ENCODE assay signal across 8 mouse cellular contexts in genomic region chr2:122765794-122766145, GRCm38 (mm10). TPM values are rescaled to one million over a fixed set of nuclear protein-coding genes. Genes with fewer than 3 reads are reported as not detected.
DNase-seq lines count a peak whose midpoint lies in the region; ATAC-seq and TF ChIP-seq lines count a peak whose summit lies in the region.

No protein-coding gene starts in this region.

- intact Hi-C loops in heart, adult 2 months (cut with DNase I): no loop called here
- intact Hi-C loops in heart, postnatal 25 days (cut with DNase I): no loop called here

- H3K36me3 ChIP-seq in heart, adult 2 months (ENCODE audit: control insufficient read depth, insufficient read depth, low read length): peaks cover 12% of the 10 kb centered on the region
- H3K36me3 ChIP-seq in forebrain, embryonic 11.5 days (ENCODE audit: control insufficient read depth, insufficient read depth, low read length): no peaks in the 10 kb centered on the region
- no peaks in the 10 kb centered on the region for H3K36me3 ChIP-seq in liver, embryonic 13.5 days

- no peak for ATAC-seq in forebrain, embryonic 11.5 days (replicated peaks; ENCODE audit: low FRiP score)
- no peak for ATAC-seq in liver, embryonic 13.5 days (ENCODE audit: low read depth)
- ATAC-seq in megakaryocyte progenitor cell, adult 5-6 weeks (replicated peaks; ENCODE audit: poor library complexity): no peak

- TF ChIP-seq EP300 in heart, adult 2 months (IDR thresholded peaks at IDR 0.05; ENCODE audit: insufficient read depth, low read depth, low read length): no peak

- H3K9me3 ChIP-seq in forebrain, embryonic 11.5 days (ENCODE audit: control insufficient read depth, low read length): no peaks in the 10 kb centered on the region
- H3K9me3 ChIP-seq in liver, embryonic 13.5 days (replicated peaks): no peaks in the 10 kb centered on the region

- peak overlapping the region; percentile 73 for H3K4me3 ChIP-seq in heart, adult 2 months
- peak overlapping the region; percentile 32; the same call in 1 of the 2 replicates for H3K4me3 ChIP-seq in forebrain, embryonic 11.5 days (ENCODE audit: low read depth, low read length)
- peak overlapping the region; percentile 53 for H3K4me3 ChIP-seq in liver, embryonic 13.5 days (replicated peaks)

- peaks cover 2% of the 10 kb centered on the region; the same call in 1 of the 2 replicates for H3K79me2 ChIP-seq in heart, adult 2 months (replicated peaks; ENCODE audit: control insufficient read depth, insufficient read depth, low read length)

- no peak for TF ChIP-seq POLR2A in heart, adult 2 months (IDR thresholded peaks at IDR 0.05; ENCODE audit: insufficient read depth, low read depth, low read length)

- H3K27me3 ChIP-seq in heart, adult 2 months (ENCODE audit: control insufficient read depth, insufficient read depth, low read length): no peaks in the 10 kb centered on the region
- 0 out of 2 replicates have a peak, but pooled peaks cover 2% of the 10 kb centered on the region for H3K27me3 ChIP-seq in forebrain, embryonic 11.5 days (ENCODE audit: control insufficient read depth, insufficient read depth, low read length)
- H3K27me3 ChIP-seq in liver, embryonic 13.5 days: peaks cover 30% of the 10 kb centered on the region

- no peak for TF ChIP-seq CTCF in heart, adult 2 months (IDR thresholded peaks at IDR 0.05)

- WGBS in heart, adult 2 months: 47% methylated on average over 3 of the region's 3 CpGs
- 24% methylated on average over 3 of the region's 3 CpGs for WGBS in forebrain, embryonic 11.5 days
- WGBS in liver, embryonic 13.5 days (ENCODE audit: insufficient replicate concordance): 25% methylated on average over 3 of the region's 3 CpGs

- DNase-seq in heart, adult 2 months: no peak
- no peak for DNase-seq in heart, postnatal 25 days (ENCODE audit: low spot score)
- DNase-seq in 3T3-L1 (ENCODE audit: low read depth, low spot score): peak; percentile 25
- no peak for DNase-seq in forebrain, embryonic 11.5 days (ENCODE audit: low spot score)
- DNase-seq in liver, embryonic 13.5 days: no peak
- no peak for DNase-seq in cerebellum, postnatal 10 days
- no peak for DNase-seq in Muller cell, postnatal 12 days (ENCODE audit: inconsistent ontology term)

- H3K4me2 ChIP-seq in forebrain, embryonic 11.5 days (ENCODE audit: low read depth, low read length, severe bottlenecking): peak overlapping the region; percentile 83; the same call in 1 of the 2 replicates
- H3K4me2 ChIP-seq in liver, embryonic 13.5 days: peak overlapping the region; percentile 69

- H3K9ac ChIP-seq in heart, adult 2 months (ENCODE audit: low read depth, low read length): peak overlapping the region; percentile 87
- H3K9ac ChIP-seq in forebrain, embryonic 11.5 days (ENCODE audit: low read length): peak overlapping the region; percentile 50; the same call in 1 of the 2 replicates
- H3K9ac ChIP-seq in liver, embryonic 13.5 days: no peak overlapping the region

- peaks cover 11% of the 10 kb centered on the region for H3K4me1 ChIP-seq in heart, adult 2 months (ENCODE audit: control insufficient read depth, insufficient read depth, low read length)
- 0 out of 2 replicates have a peak, but pooled peaks cover 2% of the 10 kb centered on the region for H3K4me1 ChIP-seq in forebrain, embryonic 11.5 days (replicated peaks; ENCODE audit: control insufficient read depth, insufficient read depth, low read length)
- H3K4me1 ChIP-seq in liver, embryonic 13.5 days (replicated peaks): peaks cover 10% of the 10 kb centered on the region

- H3K27ac ChIP-seq in heart, adult 2 months: peak overlapping the region; percentile 84
- no peak overlapping the region for H3K27ac ChIP-seq in forebrain, embryonic 11.5 days (ENCODE audit: low read depth, low read length)
- no peak overlapping the region for H3K27ac ChIP-seq in liver, embryonic 13.5 days

RNA-seq across cellular contexts. Expression of gene Sqor, which starts 0.7 kb away (rescaled TPM):
- 10 to 100 TPM; 35.0 to 43.1 TPM for total RNA-seq in heart, adult 2 months (2021)
- polyA plus RNA-seq in heart, adult 2 months (2012; rRNA removed): 29.3 and 43.4 TPM in 2 replicates
- 10 to 100 TPM; 24.9 to 25.6 TPM for total RNA-seq in heart, postnatal 25 days (2021)
- 3.1 and 4.0 TPM in 2 replicates for polyA plus RNA-seq in forebrain, embryonic 11.5 days (2014; fragmentation: Nextera tagmentation; extraction: Ambion mirVana)
- polyA plus RNA-seq in liver, embryonic 13.5 days (2015; fragmentation: Nextera tagmentation; extraction: Ambion mirVana): 2.6 and 3.0 TPM in 2 replicates
- total RNA-seq in megakaryocyte progenitor cell, adult 5-6 weeks (2015): 29.5 and 34.6 TPM in 2 replicates
- total RNA-seq in megakaryocyte progenitor cell, adult 5-6 weeks (2017): 35.5 and 41.0 TPM in 2 replicates

RNA-seq across cellular contexts. Expression of gene Bloc1s6, which starts 27.5 kb away (rescaled TPM):
- total RNA-seq in heart, adult 2 months (2021): 10 to 100 TPM; 26.7 to 29.9 TPM
- polyA plus RNA-seq in heart, adult 2 months (2012; rRNA removed): 26.0 and 44.2 TPM in 2 replicates
- 10 to 100 TPM; 20.6 to 23.0 TPM for total RNA-seq in heart, postnatal 25 days (2021)
- polyA plus RNA-seq in forebrain, embryonic 11.5 days (2014; fragmentation: Nextera tagmentation; extraction: Ambion mirVana): 80.3 and 85.0 TPM in 2 replicates
- polyA plus RNA-seq in liver, embryonic 13.5 days (2015; fragmentation: Nextera tagmentation; extraction: Ambion mirVana): 22.3 and 22.5 TPM in 2 replicates
- 15.5 and 18.9 TPM in 2 replicates for total RNA-seq in megakaryocyte progenitor cell, adult 5-6 weeks (2015)
- 18.8 and 28.1 TPM in 2 replicates for total RNA-seq in megakaryocyte progenitor cell, adult 5-6 weeks (2017)
